Mouse (Mus musculus): ENCODE results near the gene Gpc2. TPM values are rescaled to one million over a fixed set of nuclear protein-coding genes. Genes with fewer than 3 reads are reported as not detected.

The Gpc2 gene
- total and polyA plus RNA-seq, 3 experiments: not detected

GRCm38 (mm10) chr5:138275216-138276050 is 4.4 kb downstream of the Gpc2 start:
- Histone ChIP-seq H3K4me3 (replicated peaks in 1 of 3; ENCODE audit: low read depth in 2 of 3, low read length in 2 of 3, poor library complexity in 1 of 3) (no peak overlapping the region), H3K27me3 (replicated peaks) (peaks cover 36% of the 10 kb centered on the region)

GRCm38 (mm10) chr5:138274186-138274585 is 5.6 kb downstream of the Gpc2 start:
- no peaks in the 10 kb centered on the region for H3K9me3 ChIP-seq (replicated peaks; ENCODE audit: low read length)
- peaks cover 36% of the 10 kb centered on the region for H3K27me3 ChIP-seq (replicated peaks)
- H3K4me3 ChIP-seq (replicated peaks in 1 of 3; ENCODE audit: low read depth in 2 of 3, low read length in 2 of 3, poor library complexity in 1 of 3): no peak overlapping the region
- TF ChIP-seq MAX (IDR thresholded peaks at IDR 0.05; ENCODE audit: low read length) (no peak), ZNF384 (IDR thresholded peaks at IDR 0.05; ENCODE audit: low read depth, low read length) (no peak), USF2 (conservative IDR thresholded peaks at IDR 0.05; ENCODE audit: low read depth, low read length) (no peak), NRF1 (IDR thresholded peaks at IDR 0.05; ENCODE audit: low read depth, low read length) (no peak), GABPA (IDR thresholded peaks at IDR 0.05; ENCODE audit: insufficient replicate concordance, low read depth, low read length) (no peak), E2F4 (IDR thresholded peaks at IDR 0.05; ENCODE audit: insufficient replicate concordance, low read depth, low read length) (no peak), CTCF (conservative IDR thresholded peaks at IDR 0.05 in 1 of 2, IDR thresholded peaks at IDR 0.05 in 1 of 2; ENCODE audit: low read depth in 2 of 2, low read length in 2 of 2) (no peak), JUND (conservative IDR thresholded peaks at IDR 0.05; ENCODE audit: low read depth, low read length) (no peak), RAD21 (IDR thresholded peaks at IDR 0.05; ENCODE audit: low read depth, low read length) (no peak), MEF2A (IDR thresholded peaks at IDR 0.05; ENCODE audit: borderline replicate concordance, low read depth, low read length) (no peak), TCF12 (IDR thresholded peaks at IDR 0.05; ENCODE audit: low read depth, low read length) (no peak), TBP (conservative IDR thresholded peaks at IDR 0.05; ENCODE audit: low read depth, low read length) (no peak), JUN (IDR thresholded peaks at IDR 0.05; ENCODE audit: insufficient read depth, low read depth, low read length) (no peak), ELF1 (IDR thresholded peaks at IDR 0.05; ENCODE audit: low read depth, low read length) (no peak), POLR2AphosphoS2 (IDR thresholded peaks at IDR 0.05; ENCODE audit: low read depth, low read length) (no peak), MAZ (IDR thresholded peaks at IDR 0.05; ENCODE audit: low read depth, low read length) (no peak), ZMIZ1 (IDR thresholded peaks at IDR 0.05; ENCODE audit: low read depth, low read length) (no peak), PAX5 (IDR thresholded peaks at IDR 0.05; ENCODE audit: low read length) (no peak), MXI1 (IDR thresholded peaks at IDR 0.05; ENCODE audit: low read depth, low read length) (no peak), MAFK (IDR thresholded peaks at IDR 0.05; ENCODE audit: insufficient replicate concordance, low read length) (no peak)
- DNase-seq (ENCODE audit: extremely low read depth): no peak
- in situ Hi-C loops (cut with MboI; ENCODE audit: low pct_ligation_motif_present, low pct_unique_long_range_greater_than_20kb, low sequenced_read_pairs): no loop called here
- no peaks in the 10 kb centered on the region for H3K79me2 ChIP-seq (replicated peaks; ENCODE audit: control insufficient read depth, extremely low read depth, insufficient read depth, poor library complexity, severe bottlenecking)
- no peak overlapping the region for H3K4me2 ChIP-seq (ENCODE audit: insufficient read depth, low read depth, poor library complexity, severe bottlenecking)
- peaks cover 0 to 5% of the 10 kb centered on the region in 2 experiments; a peak in 2 of 4 replicates for H3K4me1 ChIP-seq (ENCODE audit: control insufficient read depth in 1 of 2, insufficient read depth in 2 of 2)
- dilution Hi-C loops (cut with MboI; ENCODE audit: extremely low pct_ligation_motif_present, extremely low pct_unique_long_range_greater_than_20kb, low sequenced_read_pairs): no loop called here
- no peak overlapping the region for H3K27ac ChIP-seq (ENCODE audit: insufficient read depth, low read depth)
- no peak overlapping the region for H3K9ac ChIP-seq (ENCODE audit: insufficient read depth, low read depth)
- no peaks in the 10 kb centered on the region for H3K36me3 ChIP-seq (replicated peaks in 1 of 2; ENCODE audit: control insufficient read depth in 1 of 2, insufficient read depth in 1 of 2, low read length in 1 of 2)

More at GRCm38 (mm10) chr5:138275216-138276050, 4.4 kb downstream of the Gpc2 start:
- Histone ChIP-seq H3K4me2 (ENCODE audit: insufficient read depth, low read depth, poor library complexity, severe bottlenecking) (no peak overlapping the region), H3K9ac (ENCODE audit: insufficient read depth, low read depth) (no peak overlapping the region), H3K36me3 (replicated peaks in 1 of 2; ENCODE audit: control insufficient read depth in 1 of 2, insufficient read depth in 1 of 2, low read length in 1 of 2) (no peaks in the 10 kb centered on the region), H3K79me2 (replicated peaks; ENCODE audit: control insufficient read depth, extremely low read depth, insufficient read depth, poor library complexity, severe bottlenecking) (no peaks in the 10 kb centered on the region), H3K4me1 (ENCODE audit: control insufficient read depth in 1 of 2, insufficient read depth in 2 of 2) (peaks cover 0 to 5% of the 10 kb centered on the region in 2 experiments; a peak in 2 of 4 replicates), H3K9me3 (replicated peaks; ENCODE audit: low read length) (peaks cover 6% of the 10 kb centered on the region), H3K27ac (ENCODE audit: insufficient read depth, low read depth) (no peak overlapping the region)
- in situ Hi-C loops (cut with MboI; ENCODE audit: low pct_ligation_motif_present, low pct_unique_long_range_greater_than_20kb, low sequenced_read_pairs) (no loop called here), dilution Hi-C loops (cut with MboI; ENCODE audit: extremely low pct_ligation_motif_present, extremely low pct_unique_long_range_greater_than_20kb, low sequenced_read_pairs) (no loop called here)
- no peak for DNase-seq (ENCODE audit: extremely low read depth)
- no peak for TF ChIP-seq GABPA (IDR thresholded peaks at IDR 0.05; ENCODE audit: insufficient replicate concordance, low read depth, low read length)
- no peak for TF ChIP-seq MEF2A (IDR thresholded peaks at IDR 0.05; ENCODE audit: borderline replicate concordance, low read depth, low read length)
- TF ChIP-seq POLR2A (IDR thresholded peaks at IDR 0.05; ENCODE audit: low read depth, low read length): no peak
- no peak for TF ChIP-seq JUN (IDR thresholded peaks at IDR 0.05; ENCODE audit: insufficient read depth, low read depth, low read length)
- TF ChIP-seq ZMIZ1 (IDR thresholded peaks at IDR 0.05; ENCODE audit: low read depth, low read length): no peak
- no peak for TF ChIP-seq KAT2A (IDR thresholded peaks at IDR 0.05; ENCODE audit: insufficient replicate concordance, low read length)
- TF ChIP-seq NRF1 (IDR thresholded peaks at IDR 0.05; ENCODE audit: low read depth, low read length): no peak
- no peak for TF ChIP-seq IRF4 (IDR thresholded peaks at IDR 0.05; ENCODE audit: low read depth, low read length)
- TF ChIP-seq MXI1 (IDR thresholded peaks at IDR 0.05; ENCODE audit: low read depth, low read length): no peak
- TF ChIP-seq MAFK (IDR thresholded peaks at IDR 0.05; ENCODE audit: insufficient replicate concordance, low read length): no peak
- no peak for TF ChIP-seq ELF1 (IDR thresholded peaks at IDR 0.05; ENCODE audit: low read depth, low read length)
- no peak for TF ChIP-seq E2F4 (IDR thresholded peaks at IDR 0.05; ENCODE audit: insufficient replicate concordance, low read depth, low read length)
- TF ChIP-seq RAD21 (IDR thresholded peaks at IDR 0.05; ENCODE audit: low read depth, low read length): no peak
- no peak for TF ChIP-seq CHD1 (IDR thresholded peaks at IDR 0.05; ENCODE audit: low read depth, low read length)
